Comparison of ENCODE assay signal across 7 mouse cellular contexts in genomic region chr13:101813267-101813900, GRCm38 (mm10). TPM values are rescaled to one million over a fixed set of nuclear protein-coding genes. Genes with fewer than 3 reads are reported as not detected.
DNase-seq lines count a peak whose midpoint lies in the region; ATAC-seq and TF ChIP-seq lines count a peak whose summit lies in the region.

No protein-coding gene starts in this region.

- DNase-seq in right cerebral cortex, postnatal 10 days (ENCODE audit: low spot score in 2 of 2), result peak; percentile 42 to 49
- no peak for DNase-seq in right cerebral cortex, postnatal 25 days
- DNase-seq in kidney, postnatal 4 days, result peak; percentile 63 to 67
- DNase-seq in left cerebral cortex, adult 2 months (ENCODE audit: extremely low spot score in 1 of 2, low spot score in 2 of 2), result no peak
- DNase-seq in left cerebral cortex, postnatal 4 days, result no peak

- no peak overlapping the region for H3K9ac ChIP-seq in forebrain, embryonic 13.5 days
- no peak overlapping the region for H3K9ac ChIP-seq in neural tube, embryonic 15.5 days (replicated peaks)

- no peak for TF ChIP-seq CTCF in left cerebral cortex, adult 2 months (IDR thresholded peaks at IDR 0.05)

- H3K9me3 ChIP-seq in forebrain, embryonic 13.5 days (replicated peaks), result no peaks in the 10 kb centered on the region
- no peaks in the 10 kb centered on the region for H3K9me3 ChIP-seq in neural tube, embryonic 15.5 days (replicated peaks)

- 15% methylated on average over 10 of the region's 10 CpGs for WGBS in forebrain, embryonic 13.5 days
- WGBS in neural tube, embryonic 15.5 days, result 12% methylated on average over 10 of the region's 10 CpGs

- peaks cover 20% of the 10 kb centered on the region for H3K4me1 ChIP-seq in forebrain, embryonic 13.5 days
- H3K4me1 ChIP-seq in neural tube, embryonic 15.5 days, result peaks cover 21% of the 10 kb centered on the region

- no peaks in the 10 kb centered on the region for H3K36me3 ChIP-seq in forebrain, embryonic 13.5 days (ENCODE audit: poor library complexity, severe bottlenecking)
- no peaks in the 10 kb centered on the region for H3K36me3 ChIP-seq in neural tube, embryonic 15.5 days

- H3K27me3 ChIP-seq in forebrain, embryonic 13.5 days, result no peaks in the 10 kb centered on the region
- no peaks in the 10 kb centered on the region for H3K27me3 ChIP-seq in neural tube, embryonic 15.5 days (replicated peaks)

- H3K4me3 ChIP-seq in forebrain, embryonic 13.5 days, result no peak overlapping the region
- H3K4me3 ChIP-seq in neural tube, embryonic 15.5 days (replicated peaks), result no peak overlapping the region
- no peak overlapping the region for H3K4me3 ChIP-seq in left cerebral cortex, adult 2 months

- H3K4me2 ChIP-seq in forebrain, embryonic 13.5 days, result peak overlapping the region; percentile 38
- H3K4me2 ChIP-seq in neural tube, embryonic 15.5 days, result peak overlapping the region; percentile 36

- H3K27ac ChIP-seq in forebrain, embryonic 13.5 days, result no peak overlapping the region
- peak overlapping the region; percentile 38 for H3K27ac ChIP-seq in neural tube, embryonic 15.5 days (replicated peaks)
- H3K27ac ChIP-seq in left cerebral cortex, adult 2 months, result no peak overlapping the region

- peak; percentile 68 for ATAC-seq in forebrain, embryonic 13.5 days
- ATAC-seq in neural tube, embryonic 15.5 days (ENCODE audit: low FRiP score), result peak; percentile 72

- intact Hi-C loops in left cerebral cortex, adult 2 months (cut with DNase I), result loop anchor here (1.0 kb wide), 1 partner anchor 45 kb away; the partner anchor contains the start of gene Pik3r1
- intact Hi-C loops in left cerebral cortex, postnatal 4 days (cut with DNase I), result no loop called here

RNA-seq across cellular contexts. Expression of gene Pik3r1, which starts 45.4 kb away (rescaled TPM):
- polyA plus RNA-seq in forebrain, embryonic 13.5 days (2015; fragmentation: Nextera tagmentation; extraction: Ambion mirVana), result 20.9 and 23.9 TPM in 2 replicates
- polyA plus RNA-seq in neural tube, embryonic 15.5 days (2015; fragmentation: Nextera tagmentation; extraction: Ambion mirVana), result 63.0 and 65.5 TPM in 2 replicates
- 100 to 1,000 TPM; 136 to 159 TPM for total RNA-seq in left cerebral cortex, adult 2 months (2021)
- total RNA-seq in left cerebral cortex, postnatal 4 days (2021), result 100 to 1,000 TPM; 188 to 214 TPM

Comparison
In these comparisons a context has a peak if more than half of its experiments do, and no peak if none do; other contexts are left out.
1. DNase-seq: peak in right cerebral cortex, postnatal 10 days (2 of 2) and kidney, postnatal 4 days (2 of 2); none in right cerebral cortex, postnatal 25 days (single experiment), left cerebral cortex, adult 2 months (0 of 2) and left cerebral cortex, postnatal 4 days (single experiment).